Mouse (Mus musculus) ovary, postnatal 36 days (tissue): Measurements from ENCODE around the gene Rlf.
"Not testable (repeated sequence)": the region's sequence is repeated elsewhere in the genome, so short reads cannot be mapped to it uniquely, and the experiment has no call there.

ENCODE experiments used
- DNase-seq: peaks from one replicate; pipeline ENCODE4 v3.0.0; 2022; ENCODE audit warnings: low spot score, mixed read lengths

Rlf gene

DNA sequence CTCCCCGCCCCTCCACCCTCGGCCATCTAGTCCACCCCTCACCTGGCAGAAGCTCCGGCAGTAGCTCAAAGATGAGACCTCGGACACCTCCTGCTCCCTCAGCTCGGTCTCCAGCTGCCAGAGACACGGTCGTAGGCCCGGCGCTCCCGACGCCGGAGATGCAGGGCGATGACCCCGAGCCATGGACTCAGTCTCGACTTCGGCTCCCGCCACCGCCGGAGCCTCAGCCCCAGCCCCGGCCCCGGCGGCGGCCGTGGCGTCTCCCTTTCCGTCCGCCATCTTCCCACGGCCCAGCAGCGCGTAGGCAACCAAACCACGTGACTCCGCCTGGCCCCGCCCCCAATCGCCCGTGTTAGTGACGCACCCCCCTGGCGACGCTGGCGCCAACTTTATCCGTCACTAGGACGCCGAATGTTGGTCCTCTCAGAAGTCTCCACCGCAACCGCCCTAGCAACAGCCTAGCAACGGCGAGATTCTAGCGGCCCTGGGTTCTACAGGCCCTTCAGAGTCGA lies at the start of gene Rlf:
Rlf (minus strand) TSS at position 292 of the 512 bp plus-strand sequence.
- peak; percentile 98 for DNase-seq

DNA sequence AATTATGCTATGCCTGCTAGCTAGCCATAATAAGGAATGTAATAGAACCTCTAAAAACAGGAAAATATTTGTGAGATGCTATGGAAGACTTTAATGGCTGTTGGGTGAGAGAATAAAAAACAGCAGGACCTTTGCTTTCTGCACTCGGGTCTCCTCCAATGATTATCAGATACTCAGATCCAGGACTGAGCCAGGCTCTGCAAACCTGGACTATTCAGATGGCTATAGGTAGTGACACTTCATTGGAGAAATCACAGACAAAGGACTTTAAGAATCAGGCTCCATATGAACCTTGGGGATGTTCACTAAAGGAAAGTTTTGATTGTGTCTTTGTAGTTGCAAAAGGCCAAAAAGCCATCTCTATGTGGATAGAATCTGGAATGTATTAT lies 26.7 kb upstream of the Rlf start:
- DNase-seq = no peak

DNA sequence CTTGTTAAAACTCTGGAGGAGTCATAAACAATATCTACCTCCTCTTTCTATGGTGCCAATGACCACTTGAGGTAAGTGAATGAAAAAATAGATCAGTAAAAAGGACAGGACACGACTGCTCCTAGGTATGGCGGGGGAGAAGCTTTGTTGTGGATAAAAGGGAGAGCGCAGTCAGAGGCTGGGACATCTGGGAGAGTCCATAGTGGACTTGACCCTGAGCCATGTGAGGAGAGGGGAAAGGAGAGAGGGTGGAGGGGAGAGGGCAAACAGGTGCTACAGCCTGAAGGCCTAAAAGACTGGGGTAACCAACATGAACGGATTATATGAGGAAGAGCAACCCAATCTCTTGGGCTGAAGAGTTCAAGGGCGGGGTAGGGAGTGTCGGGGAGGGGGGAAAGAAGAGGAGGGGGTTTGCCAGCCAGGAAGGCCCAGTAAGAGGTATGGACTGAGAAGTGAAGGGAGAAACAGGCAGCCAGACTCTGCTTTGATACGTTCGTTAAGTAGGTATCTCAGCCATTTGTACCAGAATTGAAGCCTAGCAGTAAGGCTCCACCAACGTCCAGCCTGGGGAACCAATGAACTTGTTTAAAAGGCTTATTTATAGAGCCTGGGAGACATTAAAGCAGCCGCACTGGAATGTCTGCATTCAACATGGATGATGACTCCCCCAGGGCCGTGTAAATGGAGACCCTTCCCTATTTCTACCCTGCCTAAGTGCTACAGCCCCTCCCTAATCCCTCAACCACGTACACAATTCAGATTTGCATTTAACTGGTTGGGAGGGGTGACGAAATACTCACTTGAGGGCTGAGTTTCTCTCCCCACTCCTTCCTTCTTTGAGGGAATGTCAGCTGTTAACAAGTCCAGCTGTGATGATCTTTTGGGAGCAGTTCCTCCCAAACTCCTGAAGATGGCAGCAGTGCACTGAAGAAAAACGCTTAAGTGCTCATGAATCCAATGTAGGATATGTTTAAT lies 26.0 kb upstream of the Rlf start:
- no peak for DNase-seq

DNA sequence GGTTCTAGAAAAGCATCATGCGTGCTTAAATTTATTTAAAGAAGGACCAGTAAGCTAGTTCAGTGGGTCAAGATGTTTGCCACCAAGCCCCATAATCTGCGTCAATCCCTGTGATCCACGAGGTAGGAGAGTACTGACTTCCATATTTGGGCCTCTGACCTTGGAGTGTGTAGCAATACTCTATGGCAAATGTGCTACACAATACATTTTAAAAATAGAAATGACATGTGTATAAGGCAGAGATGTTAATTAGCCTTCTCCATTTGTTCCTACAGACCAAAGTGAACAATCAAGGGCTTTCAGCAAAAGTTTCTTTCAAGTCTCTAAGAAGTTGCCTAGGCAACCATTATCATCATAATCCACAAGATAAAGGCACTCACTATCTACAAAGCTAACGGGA lies 25.0 kb upstream of the Rlf start:
- no peak for DNase-seq

DNA sequence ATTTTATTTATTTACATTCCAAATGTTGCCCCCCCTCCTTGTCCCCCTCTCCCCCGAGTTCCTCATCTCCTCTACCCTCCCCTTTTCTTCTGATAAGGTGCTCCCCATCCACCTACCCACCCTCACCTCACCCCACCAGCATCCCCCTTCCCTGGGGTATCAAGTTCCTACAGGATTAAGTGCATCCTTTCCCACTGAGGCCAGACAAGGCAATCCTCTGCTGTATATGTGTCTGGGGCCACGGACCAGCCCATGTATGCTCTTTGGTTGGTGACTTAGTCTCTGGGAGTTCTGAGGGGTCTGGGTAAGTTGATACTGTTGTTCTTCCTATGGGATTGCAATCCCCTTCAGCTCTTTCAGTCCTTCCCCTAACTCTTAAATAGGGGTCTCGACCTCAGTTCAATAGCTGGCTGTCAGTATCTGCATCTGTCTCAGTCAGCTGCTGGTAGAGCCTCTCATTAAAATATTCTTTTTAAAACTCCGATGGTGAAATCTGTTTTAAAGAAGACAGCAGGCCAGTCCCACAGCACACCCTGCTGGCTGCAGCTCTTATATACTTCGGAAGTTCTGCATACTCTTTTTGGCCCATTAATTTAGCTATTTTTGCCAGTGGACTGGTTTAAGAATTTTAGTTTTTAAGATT lies 17.0 kb upstream of the Rlf start:
- peak; percentile 23 for DNase-seq

DNA sequence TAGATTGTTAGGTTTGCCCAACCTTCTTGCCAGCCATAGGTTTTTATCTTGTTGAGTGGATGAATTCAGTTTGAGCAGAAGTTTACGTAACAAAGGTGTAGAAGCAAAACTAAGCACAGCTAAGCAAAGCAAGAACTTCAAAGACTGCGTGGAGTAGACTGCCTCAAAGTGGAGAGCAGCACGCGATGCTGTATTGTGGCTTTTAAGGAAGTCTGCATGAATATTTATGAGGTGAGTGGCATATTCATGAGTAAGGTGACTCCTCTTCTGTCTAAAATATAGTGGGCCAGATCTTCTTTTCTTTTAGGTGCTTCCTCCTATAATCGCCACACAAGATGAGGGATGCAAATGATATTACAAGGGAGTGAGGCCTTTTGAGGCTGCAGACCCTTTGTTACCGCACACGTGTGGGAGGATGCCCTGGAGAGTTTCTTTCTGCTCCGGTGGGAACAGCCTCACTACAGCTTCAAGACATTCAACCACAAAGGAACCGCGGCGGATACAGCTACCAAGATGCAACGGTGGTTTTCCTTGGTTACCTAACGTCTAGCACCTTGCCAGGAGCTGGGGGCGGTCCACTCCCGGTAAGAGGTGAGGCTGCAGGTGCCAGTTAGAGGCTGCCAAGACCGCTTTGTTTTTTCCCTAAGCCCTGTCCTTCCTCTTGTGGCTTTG lies 16.2 kb upstream of the Rlf start:
- DNase-seq = no peak

DNA sequence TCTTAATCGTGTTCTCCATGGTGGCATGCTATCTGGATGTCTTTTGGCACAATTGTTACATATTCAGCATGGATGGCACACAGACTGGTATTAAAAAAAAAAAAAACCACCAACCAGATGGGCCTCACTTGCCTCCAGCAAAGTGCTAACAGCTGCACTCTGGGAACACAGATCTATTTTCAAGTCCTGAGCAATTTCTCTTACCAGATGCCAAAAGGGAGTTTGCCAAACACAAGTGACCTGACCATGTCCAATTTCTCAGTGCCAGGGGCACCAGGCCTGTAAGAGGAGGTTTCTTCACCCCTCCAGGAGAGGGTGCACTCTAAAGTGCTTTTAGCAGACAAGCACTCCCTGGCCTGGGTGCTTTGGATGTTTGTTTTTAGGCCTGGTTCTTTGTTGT lies 12.2 kb upstream of the Rlf start:
- DNase-seq = no peak

DNA sequence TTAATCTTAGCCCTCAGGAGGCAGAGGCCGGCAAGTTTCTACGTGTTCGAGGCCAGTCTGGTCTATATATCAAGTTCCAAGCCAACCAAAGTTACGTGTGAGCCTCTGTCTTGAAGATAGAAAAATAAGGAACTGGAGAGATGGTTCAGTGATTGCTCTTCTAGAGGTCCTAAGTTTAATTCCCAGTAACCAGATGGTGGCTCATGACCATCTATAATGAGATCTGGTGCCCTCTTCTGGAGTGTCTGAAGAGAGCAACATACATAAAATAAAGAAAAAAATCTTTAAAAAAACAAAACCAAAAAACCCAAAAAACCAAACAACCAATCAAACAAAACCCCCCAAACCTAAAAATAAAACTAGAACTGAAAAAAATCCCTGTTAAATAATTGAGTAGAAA lies 10.3 kb upstream of the Rlf start:
- DNase-seq = no peak

DNA sequence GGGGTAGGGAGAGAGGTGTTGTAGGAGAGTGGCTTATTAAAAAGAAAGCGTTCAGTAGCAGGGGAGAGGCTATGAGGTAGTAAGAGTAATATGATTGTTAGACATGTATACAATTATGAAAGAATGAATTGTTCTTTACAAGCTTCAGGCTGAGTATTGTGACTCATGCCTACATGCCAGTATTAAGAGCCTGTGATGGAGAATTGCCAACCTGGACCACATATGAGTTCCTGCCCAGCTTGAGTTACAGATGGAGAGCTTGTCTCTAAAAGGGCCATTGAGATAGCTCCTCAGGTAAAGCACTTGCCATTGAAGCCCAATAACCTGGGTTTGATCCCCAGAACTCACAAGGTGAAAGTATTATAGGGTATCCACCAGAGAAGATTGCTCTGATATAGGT lies 8.3 kb upstream of the Rlf start:
- DNase-seq = no peak

DNA sequence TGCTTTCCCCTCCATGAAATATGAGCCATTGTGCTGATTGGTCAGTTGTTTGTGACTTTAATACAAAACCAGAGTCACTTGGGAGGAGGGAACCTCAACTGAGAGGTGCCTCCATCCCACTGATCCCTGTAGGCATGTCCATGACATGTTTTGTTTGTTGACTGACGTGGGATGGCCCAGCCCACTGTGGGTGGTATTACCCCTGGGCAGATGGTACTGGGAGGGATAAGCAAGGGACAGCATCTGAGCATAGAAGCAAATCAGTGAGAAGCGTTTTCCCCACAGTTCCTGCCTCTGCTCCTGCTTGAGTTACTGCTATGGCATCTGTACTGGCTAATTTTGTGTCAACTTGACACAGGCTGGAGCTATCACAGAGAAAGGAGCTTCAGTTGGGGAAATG lies 1.3 kb upstream of the Rlf start:
- no peak for DNase-seq

DNA sequence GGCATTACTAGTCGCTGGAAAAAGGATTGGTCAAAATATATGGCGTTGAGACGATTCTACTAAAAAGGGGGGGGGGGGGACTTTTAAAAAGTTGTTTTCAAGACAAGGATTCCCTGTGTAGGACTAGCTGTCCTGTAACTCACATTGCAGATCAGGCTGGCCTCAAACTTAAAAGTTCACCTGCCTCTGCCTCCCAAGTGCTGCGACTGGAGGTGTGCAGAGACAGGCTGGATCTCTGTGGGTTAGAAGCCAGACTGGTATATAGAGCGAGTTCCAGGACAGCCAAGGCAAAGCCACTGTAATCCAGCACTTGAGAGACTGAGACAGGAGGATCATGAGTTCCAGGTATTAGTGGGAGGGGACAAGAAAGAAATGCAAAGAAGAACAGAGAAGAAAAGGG lies 605 bp upstream of the Rlf start:
- DNase-seq = no peak

DNA sequence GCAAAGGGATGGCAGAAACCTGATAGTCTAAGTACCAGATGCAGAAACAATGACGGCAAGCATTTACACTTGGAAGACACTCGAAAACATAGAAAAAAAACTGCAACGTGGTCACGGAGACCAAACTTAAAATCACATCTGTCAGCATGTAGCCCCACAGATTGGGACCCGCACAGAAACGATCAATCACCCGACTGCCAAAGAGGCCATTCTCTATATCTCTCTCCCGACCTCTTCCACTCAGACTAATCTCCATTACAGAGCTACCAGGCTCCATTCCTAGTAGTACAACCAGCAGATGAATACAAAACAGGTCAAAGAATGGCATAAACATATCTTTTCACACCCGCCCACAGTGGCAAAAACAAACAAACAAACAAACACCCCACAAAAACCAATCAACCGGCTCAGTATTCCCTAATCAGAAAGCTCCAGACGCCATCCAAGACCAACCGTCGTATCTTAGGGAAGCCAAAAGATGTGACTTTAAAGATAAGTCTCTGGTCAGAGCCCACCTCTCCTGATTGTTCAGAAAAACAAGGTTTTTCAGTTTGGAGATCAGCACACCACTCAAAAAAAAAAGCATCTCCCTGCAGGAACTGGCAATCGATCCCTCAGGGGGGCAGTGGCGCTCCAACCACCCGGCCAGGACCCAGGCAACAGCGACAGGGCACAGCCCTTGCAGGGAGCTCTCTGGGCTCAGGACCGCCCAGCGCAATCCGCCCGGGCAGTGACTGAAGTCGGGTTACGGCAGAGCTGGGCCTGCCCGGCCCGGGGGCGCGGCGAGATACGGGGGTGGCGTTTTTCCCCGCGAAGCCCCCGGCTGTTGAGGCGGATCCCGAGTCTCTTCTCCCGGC lies 720 bp downstream of the Rlf start:
- peak; percentile 64 for DNase-seq

DNA sequence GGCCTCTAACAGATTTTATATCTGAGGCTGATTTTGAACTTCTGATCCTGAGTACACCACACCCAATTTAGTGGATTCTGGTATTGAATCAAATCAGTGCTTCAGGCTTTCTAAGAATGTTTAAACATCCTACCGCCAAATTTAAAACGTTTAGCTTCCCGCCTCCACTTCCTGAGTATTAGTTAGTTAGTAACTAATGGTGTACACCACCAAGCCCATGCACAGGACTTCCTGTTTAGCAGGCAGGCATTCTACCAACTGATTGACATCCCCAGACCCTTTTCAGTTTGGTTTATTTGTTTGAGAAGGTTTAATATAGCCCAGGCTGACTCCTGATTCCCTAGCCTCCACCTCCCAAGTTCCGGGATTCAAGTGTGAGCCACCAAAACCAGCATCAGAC lies 6.0 kb downstream of the Rlf start:
- no peak for DNase-seq

DNA sequence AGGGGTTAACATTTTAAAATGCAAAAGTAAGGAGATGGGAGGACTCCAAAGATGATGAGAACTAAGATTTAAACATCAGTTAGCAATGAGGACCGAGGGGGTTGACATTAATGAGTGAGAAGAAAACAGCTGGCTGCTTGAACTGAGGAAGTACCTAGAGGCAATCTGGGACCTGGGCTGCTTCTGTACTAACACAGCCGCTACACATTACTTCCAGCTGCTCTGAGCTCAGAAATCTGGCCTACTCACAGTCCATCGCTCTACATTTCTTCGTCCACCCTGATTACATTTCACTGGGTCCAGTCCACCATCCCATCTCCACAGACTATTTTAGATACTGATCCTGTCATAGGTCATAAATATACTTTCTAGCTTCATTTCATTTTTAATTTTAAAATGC lies 17.0 kb downstream of the Rlf start:
- DNase-seq = no peak

DNA sequence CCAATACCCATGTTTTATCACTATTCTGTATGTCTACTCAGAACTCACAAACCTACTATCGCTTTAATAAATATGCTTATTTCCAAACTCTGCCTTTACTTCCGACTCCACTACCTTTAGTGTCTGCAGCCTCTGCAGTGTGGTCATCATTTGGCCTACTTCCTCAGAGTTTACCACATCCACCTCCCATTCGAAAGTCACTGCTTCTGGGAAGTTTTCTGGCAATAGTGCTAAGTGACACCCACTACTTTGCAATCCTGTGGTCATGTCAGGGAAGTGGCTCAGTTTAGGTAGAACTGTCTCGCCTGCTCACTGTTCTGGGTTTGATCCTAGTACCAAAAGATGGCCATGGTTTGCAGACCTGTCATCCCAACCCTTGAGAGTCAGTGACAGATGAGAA lies 17.9 kb downstream of the Rlf start:
- DNase-seq = no peak

DNA sequence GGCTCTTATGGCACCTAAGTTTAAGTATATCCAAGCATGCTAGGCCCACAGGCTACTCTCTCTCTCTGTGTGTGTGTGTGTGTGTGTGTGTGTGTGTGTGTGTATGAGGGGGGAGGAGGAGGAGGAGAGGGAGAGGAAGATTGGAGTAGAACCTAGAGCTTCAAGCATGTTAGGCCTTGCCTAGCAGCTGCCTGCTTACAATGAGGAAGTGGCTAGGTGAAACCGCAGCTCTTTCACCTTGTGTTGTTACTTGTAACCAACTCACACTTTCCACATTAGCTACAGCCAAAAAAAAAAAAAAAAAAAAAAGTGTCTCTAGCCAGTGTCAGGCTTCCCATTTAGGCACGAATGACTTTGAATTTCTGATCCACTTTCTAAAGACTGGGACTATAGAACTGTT lies 18.7 kb downstream of the Rlf start:
- no peak for DNase-seq

DNA sequence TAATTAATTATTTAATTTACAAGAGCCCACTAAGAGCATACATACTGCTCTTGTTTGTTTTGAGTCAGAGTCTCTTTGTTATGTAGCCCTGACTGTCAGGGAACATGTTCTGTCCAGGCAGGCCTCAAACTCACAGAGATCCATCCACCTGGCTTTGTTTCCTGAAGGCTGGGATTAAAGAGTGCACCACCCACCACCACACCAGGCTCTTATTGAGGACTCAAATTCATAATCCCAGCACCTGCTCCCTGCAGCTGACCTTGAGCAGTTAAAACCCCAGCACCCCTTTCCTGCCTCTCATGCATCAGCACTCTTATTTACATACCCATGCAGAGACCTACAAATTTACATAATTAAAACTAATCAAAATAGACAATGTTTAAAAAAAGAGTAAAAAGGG lies 20.1 kb downstream of the Rlf start:
- DNase-seq = no peak

DNA sequence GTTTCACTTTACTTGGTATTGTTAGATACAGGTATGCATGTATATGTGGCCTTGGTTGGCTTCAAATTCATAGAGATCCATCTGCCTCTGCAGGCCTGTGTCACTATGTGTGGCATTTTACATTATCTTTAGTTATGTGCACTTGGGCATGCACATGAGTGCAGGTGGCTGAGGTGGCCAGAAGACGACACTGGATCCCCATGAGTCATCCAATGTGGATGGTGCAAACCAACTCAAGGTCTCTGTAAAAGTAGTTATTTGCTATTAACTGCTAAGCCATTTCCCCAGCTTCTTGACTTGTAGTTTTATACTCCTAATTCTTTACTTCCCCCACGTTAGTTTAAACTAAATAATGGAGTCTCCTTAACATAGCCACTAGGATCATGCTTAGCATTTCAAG lies 22.6 kb downstream of the Rlf start:
- no peak for DNase-seq

DNA sequence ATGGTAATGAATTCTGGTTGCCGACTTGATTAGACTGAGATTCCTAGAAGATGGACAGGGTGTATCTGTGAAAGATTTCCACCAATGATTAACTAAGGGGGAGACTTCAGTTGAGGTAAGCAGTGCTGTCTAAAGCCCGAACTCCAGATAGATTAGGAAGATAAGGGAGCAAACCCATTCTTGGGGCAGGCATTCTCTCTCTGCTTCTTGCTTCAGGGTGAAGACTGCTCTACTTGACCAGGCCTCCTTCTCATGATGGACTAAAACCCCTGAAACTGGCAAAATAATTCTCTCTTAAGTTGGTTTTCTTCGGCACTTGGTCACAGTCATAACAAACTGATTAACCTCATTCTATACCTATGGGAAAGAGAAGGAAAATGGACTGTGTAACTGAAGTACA lies 25.5 kb downstream of the Rlf start:
- DNase-seq = no peak

DNA sequence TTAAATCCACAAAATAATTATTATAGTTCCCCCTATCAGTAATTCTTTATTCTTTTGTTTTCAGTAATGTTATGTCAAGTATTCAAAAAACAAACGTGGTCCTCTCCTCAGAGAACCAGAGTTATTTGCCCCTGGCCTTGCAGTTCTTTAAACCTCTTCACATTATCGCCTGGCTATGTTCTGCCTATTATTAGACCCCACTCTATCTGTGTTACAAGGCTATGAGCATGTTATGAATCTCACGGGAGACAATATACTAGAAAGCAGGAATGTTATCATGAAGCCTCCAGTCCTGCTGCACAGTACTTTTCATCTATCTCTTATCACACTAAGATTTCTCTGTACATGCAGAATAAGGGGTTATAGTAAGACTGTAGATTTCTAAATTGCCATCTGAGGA lies 35.2 kb downstream of the Rlf start:
- DNase-seq = no peak

DNA sequence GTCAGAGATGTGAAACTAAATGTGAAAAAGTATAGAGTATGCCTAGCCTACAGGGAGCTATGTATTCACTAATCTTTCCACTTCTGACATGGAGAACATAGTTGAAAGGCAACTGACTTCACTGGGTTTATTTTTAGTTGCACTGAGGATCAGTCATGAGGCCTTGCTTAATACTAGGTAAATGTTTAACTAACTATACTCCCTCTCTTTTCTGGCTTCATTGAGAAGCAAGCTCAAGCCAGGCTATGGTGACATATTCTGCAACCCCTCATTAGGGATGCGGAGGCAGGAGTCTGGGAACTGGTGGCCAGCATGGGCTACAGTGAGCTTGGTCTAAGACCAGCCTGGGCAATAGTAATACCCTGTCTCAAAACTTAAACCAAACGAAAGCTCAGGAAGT lies 47.2 kb downstream of the Rlf start:
- no peak for DNase-seq

DNA sequence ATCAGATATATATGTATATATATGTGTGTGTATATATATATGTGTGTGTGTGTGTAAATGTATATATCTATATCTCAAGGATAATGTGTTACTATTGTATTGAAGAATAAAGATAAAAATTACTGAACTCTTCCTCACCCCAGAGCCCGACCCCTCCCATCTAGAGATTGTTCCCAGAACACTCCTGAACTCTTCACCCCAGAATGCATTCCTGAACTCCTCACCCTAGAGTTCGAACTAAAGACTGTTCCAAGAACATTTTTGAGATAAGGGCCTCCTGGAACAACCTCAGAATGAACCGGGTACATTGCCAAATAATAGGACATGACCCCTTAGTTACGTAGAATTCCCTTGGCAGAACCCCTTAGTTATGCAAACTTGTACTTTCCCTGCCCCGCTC lies 48.2 kb downstream of the Rlf start:
- DNase-seq = not testable (repeated sequence)
